Mouse (Mus musculus): Measurements from ENCODE around the gene Usp26.

The Usp26 gene

DNA sequence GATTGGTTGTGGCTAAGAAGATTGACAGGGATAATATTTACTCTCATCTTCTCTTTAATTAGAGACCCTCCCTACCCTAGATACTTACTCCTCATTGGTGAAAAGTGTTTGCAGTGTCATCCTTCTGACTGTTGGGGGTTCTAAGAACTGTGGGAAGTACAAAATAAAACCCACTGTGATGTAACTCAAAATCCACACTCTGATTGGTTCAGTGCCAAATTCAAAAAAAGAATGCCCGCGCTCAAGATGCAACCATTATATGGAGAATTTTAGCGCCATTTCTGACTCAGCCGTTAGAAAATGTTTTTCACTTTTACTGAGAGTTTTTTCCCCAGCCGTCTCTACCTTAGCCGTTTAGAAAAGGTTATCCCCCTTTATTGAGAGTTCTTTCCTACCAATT is at the start of gene Usp26:
Gene Usp26 (minus strand): TSS at position 101 of the 400 bp plus-strand sequence.
- no peak for DNase-seq

DNA sequence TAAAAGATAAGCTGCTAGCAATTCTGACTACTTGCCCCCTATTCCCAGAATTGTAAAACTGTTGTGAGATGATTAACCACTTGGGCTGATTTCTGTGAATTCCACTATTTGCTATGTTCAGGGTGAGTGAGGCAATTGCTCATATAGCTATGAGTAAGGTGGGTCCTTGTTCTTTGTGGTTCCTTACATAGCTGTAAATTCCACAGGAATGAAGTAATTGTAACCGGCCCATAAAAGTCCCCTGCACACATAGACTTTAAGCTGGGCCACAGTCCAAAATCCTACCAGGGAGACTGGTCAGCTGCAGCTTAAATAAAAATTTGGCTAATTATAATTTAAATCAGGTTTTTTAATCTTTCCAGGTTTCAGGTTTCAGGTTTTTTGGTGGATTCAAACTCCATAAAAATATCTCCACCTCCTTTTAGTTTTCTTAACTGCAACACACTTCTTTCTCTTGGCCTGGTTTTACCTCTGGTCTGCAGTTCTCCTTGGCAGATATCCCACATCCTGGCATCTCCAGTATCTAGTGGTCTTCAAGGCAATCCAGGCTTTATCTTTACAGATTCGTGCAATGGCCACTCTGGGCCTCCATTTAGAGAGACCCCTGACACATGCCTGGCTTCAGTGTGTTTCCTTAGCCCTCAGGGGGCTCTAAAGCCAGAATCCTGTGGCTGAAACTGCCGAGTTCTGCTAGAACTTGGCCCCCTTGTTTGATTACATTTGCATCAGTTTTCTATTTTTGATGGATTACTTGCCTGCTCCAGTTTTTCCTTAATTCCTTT is 13.6 kb upstream of the Usp26 start:
- peak in 1 of 2 experiments; percentile 11 for DNase-seq

DNA sequence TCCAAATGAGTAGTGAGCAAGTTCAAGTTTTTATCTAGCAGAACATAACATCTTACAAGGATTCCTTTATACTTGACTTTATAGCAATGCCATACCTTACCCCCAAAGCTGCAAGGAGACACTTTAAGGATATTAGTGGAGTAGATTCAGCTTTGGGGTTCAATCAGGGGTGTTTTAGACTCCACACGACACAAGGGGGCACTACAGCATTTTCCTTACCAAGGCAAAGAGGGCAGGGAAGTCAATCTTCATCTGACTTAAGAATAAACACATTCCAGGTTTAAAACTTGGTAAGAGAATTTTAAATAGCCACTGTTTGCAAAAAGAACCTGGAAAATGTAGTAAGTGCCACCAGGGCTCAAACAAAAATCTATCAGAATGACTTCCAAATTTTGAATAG is 33.6 kb downstream of the Usp26 start:
- DNase-seq = peak; percentile 43

DNA sequence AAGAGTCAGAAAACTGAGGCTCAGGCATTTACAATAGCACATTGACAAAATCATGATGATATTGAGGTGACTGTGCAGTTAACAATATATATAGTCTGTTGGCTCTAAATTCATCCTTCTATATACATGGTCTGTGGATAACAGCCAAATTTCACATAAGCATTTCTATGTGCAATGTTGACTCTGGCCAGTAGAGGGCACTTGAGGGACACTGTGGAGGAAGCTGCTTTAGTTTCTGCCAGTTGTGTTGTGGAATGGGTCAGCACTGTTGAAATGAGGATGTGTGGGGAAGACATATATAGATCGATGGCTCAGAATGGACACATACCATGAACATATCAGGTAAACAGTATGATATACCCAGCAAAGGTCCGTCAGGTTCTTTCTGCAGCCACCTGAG is 64.6 kb downstream of the Usp26 start:
- peak; percentile 59 to 66 for DNase-seq

DNA sequence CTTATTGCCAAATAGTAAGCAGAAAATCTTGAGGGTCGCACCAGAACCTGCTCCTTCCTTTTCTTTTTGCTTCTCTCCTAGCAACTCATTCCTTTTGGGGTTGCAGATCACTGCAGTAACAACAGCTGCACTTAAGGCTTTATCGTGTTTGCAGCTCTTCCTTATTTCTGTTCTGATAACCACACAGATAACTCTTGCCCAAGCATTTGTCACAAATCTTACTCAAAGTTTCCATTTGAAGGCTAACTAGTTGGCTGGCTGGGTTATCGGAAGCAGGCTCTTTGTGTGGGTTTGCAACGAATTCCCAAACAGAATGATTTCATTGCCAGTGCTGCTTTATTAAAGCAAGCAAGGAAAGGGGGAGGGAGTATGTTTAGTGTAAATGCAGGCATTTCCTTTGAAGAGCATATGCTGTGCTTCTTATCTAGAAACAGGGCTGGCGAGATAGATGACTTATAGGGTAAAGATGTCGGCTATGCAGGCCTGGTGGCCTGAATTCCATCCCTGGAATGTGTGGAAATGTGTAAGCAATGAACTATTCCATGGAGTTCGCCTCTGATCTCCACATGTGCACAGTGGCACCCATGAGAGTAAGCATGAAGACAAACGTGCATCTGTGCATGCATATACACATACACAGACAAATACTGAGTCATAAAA is 86.8 kb downstream of the Usp26 start:
- DNase-seq = no peak

DNA sequence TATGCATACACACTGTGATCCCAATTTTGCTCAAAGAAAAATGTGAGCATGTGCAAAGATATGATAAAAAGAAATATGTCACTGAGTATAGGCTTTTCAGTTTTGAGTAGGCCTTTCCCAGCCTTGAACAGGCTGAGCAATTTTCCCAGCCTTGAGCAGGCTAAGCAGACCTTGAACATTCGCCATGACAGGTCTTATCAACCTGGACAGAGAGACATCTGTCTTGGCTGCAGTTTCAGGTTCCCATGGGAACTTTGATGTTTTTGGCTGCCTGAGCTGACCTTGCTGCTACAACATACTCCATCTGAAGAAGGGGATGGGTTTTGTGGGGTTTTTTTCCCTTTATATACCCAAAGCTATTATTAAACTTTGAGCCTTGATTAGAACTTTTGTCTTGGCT is 88.0 kb downstream of the Usp26 start:
- DNase-seq = no peak
